Mouse (Mus musculus) thymus, adult 2 months (tissue): Measurements from ENCODE around the gene Mrtfb. TPM values are rescaled to one million over a fixed set of nuclear protein-coding genes. Genes with fewer than 3 reads are reported as not detected.

Experiments
- DNase-seq: peaks from one replicate; pipeline ENCODE4 v3.0.0; 2021
- H3K27ac ChIP-seq: fragments of 200-500 bp; 2 replicates; pipeline ENCODE4 v1.5.1; 2012; ENCODE audit warnings: low read length, control low read depth; ENCODE audit not compliant: control insufficient read depth, insufficient read depth
- H3K27me3 ChIP-seq: fragments of 200-500 bp; 2 replicates; pipeline ENCODE4 v1.6.1; 2012; ENCODE audit warnings: mild to moderate bottlenecking, low read length, moderate library complexity, mixed read lengths; ENCODE audit not compliant: control insufficient read depth, insufficient read depth
- H3K36me3 ChIP-seq: fragments of 200-500 bp; 2 replicates; pipeline ENCODE4 v1.6.1; 2012; ENCODE audit warnings: mild to moderate bottlenecking, low read length, moderate library complexity; ENCODE audit not compliant: control insufficient read depth, insufficient read depth
- H3K4me1 ChIP-seq: fragments of 200-500 bp; replicated peaks from 2 replicates; pipeline ENCODE4 v1.6.1; 2012; ENCODE audit warnings: low read length; ENCODE audit not compliant: control insufficient read depth, insufficient read depth
- H3K4me3 ChIP-seq: fragments of 200-500 bp; 2 replicates; pipeline ENCODE4 v1.5.1; 2012; ENCODE audit warnings: mild to moderate bottlenecking, low read length, control low read depth, moderate library complexity; ENCODE audit not compliant: control insufficient read depth, insufficient read depth
- CTCF ChIP-seq: fragments of 200-500 bp; IDR thresholded peaks from 2 replicates; pipeline ENCODE4 v1.5.1; 2012; ENCODE audit warnings: mild to moderate bottlenecking, control low read depth, low read length, moderate library complexity, borderline replicate concordance; ENCODE audit not compliant: control insufficient read depth, poor library complexity, insufficient read depth; ENCODE audit errors: extremely low read depth
- POLR2A ChIP-seq: fragments of 200-500 bp; IDR thresholded peaks from 2 replicates; pipeline ENCODE4 v1.6.1; 2012; ENCODE audit warnings: mild to moderate bottlenecking, low read length, control low read depth, moderate library complexity; ENCODE audit not compliant: control insufficient read depth, poor library complexity, insufficient read depth; ENCODE audit errors: extremely low read depth
- WGBS: fragments of 180-500 bp; shearing (Covaris S2); methylation state at CpG from one replicate; pipeline ENCODE4 v1.1.7; 2018; 5-methylcytosine and 5-hydroxymethylcytosine counted together
- polyA plus RNA-seq: library from polyadenylated mRNA; depleted of rRNA; stranded (reverse); fragments of >200 nt; gene quantifications from 2 replicates; pipeline ENCODE4 v1.2.3, GENCODE M21; 2012

Gene Mrtfb
- polyA plus RNA-seq, 1 experiment: 8.5 TPM

GRCm38 (mm10) chr16:13428077-13428476 lies 171.8 kb downstream of the Mrtfb start:
- H3K27me3 ChIP-seq: no peaks in the 10 kb centered on the region
- no peak for DNase-seq
- H3K4me3 ChIP-seq: no peak overlapping the region
- H3K27ac ChIP-seq: no peak overlapping the region
- 26% methylated on average over 5 of the region's 5 CpGs for WGBS
- TF ChIP-seq CTCF (no peak), POLR2A (no peak)
- no peaks in the 10 kb centered on the region for H3K4me1 ChIP-seq
- no peaks in the 10 kb centered on the region for H3K36me3 ChIP-seq

GRCm38 (mm10) chr16:13428806-13429205 lies 172.5 kb downstream of the Mrtfb start:
- WGBS: 93% methylated on average over 1 of the region's 1 CpGs
- Histone ChIP-seq H3K27ac (no peak overlapping the region), H3K36me3 (no peaks in the 10 kb centered on the region), H3K4me1 (no peaks in the 10 kb centered on the region), H3K27me3 (no peaks in the 10 kb centered on the region), H3K4me3 (no peak overlapping the region)
- no peak for TF ChIP-seq POLR2A
- TF ChIP-seq CTCF: no peak
- DNase-seq: no peak

- no peaks in the 10 kb centered on the region for H3K36me3 ChIP-seq
- no peaks in the 10 kb centered on the region for H3K27me3 ChIP-seq
- WGBS: 95% methylated on average over 7 of the region's 7 CpGs
- DNase-seq: no peak
- H3K27ac ChIP-seq: no peak overlapping the region
- no peaks in the 10 kb centered on the region for H3K4me1 ChIP-seq
- H3K4me3 ChIP-seq: no peak overlapping the region
- TF ChIP-seq POLR2A (no peak), CTCF (no peak)
These were observed 173.8 kb downstream of the Mrtfb start for GRCm38 (mm10) chr16:13429921-13430606.

GRCm38 (mm10) chr16:13430940-13431339 lies 174.7 kb downstream of the Mrtfb start:
- Histone ChIP-seq H3K27ac (no peak overlapping the region), H3K27me3 (no peaks in the 10 kb centered on the region), H3K36me3 (no peaks in the 10 kb centered on the region), H3K4me3 (no peak overlapping the region), H3K4me1 (no peaks in the 10 kb centered on the region)
- 89% methylated on average over 1 of the region's 1 CpGs for WGBS
- DNase-seq: no peak
- TF ChIP-seq POLR2A: no peak
- TF ChIP-seq CTCF: no peak

- DNase-seq: no peak
- 91% methylated on average over 2 of the region's 2 CpGs for WGBS
- H3K36me3 ChIP-seq: no peaks in the 10 kb centered on the region
- H3K27ac ChIP-seq: no peak overlapping the region
- H3K4me3 ChIP-seq: no peak overlapping the region
- no peaks in the 10 kb centered on the region for H3K27me3 ChIP-seq
- H3K4me1 ChIP-seq: peaks cover 5% of the 10 kb centered on the region; the same call in 1 of the 2 replicates
- TF ChIP-seq POLR2A: no peak
- no peak for TF ChIP-seq CTCF
These were observed 179.3 kb downstream of the Mrtfb start for GRCm38 (mm10) chr16:13435627-13436026.

GRCm38 (mm10) chr16:13437037-13437769 lies 180.9 kb downstream of the Mrtfb start:
- DNase-seq: peak; percentile 95
- H3K4me1 ChIP-seq: peaks cover 5% of the 10 kb centered on the region; the same call in 1 of the 2 replicates

More at GRCm38 (mm10) chr16:13437037-13437769, 180.9 kb downstream of the Mrtfb start:
- no peaks in the 10 kb centered on the region for H3K36me3 ChIP-seq
- no peaks in the 10 kb centered on the region for H3K27me3 ChIP-seq
- TF ChIP-seq CTCF (0 out of 2 replicates have a peak, but pooled peaks have one; percentile 38), POLR2A (0 out of 2 replicates have a peak, but pooled peaks have one; percentile 14)
- under 1% methylated on average over 58 of the region's 58 CpGs for WGBS
- peak overlapping the region; percentile 11; the same call in 1 of the 2 replicates for H3K27ac ChIP-seq
- peak overlapping the region; percentile 65 for H3K4me3 ChIP-seq
